Mouse (Mus musculus) midbrain, embryonic 16.5 days (tissue): ENCODE measurements around the gene Ice2. TPM values are rescaled to one million over a fixed set of nuclear protein-coding genes. Genes with fewer than 3 reads are reported as not detected.
A peak's percentile ranks its signal among the peaks of the same experiment; 100 is the strongest.

Experiments used
- ATAC-seq: fragments of 200-750 bp; cut with Nextera tagmentation; 2 replicates; pipeline ENCODE4 v1.8.0; 2017; ENCODE audit warnings: moderate TSS enrichment
- H3K27ac ChIP-seq: fragments of 300-500 bp; sonication (generic); 2 replicates; pipeline ENCODE4 v1.5.1; 2014; ENCODE audit warnings: mild to moderate bottlenecking, low read length, mixed read lengths
- H3K27me3 ChIP-seq: fragments of 300-500 bp; sonication (generic); 2 replicates; pipeline ENCODE4 v1.6.1; 2014; ENCODE audit warnings: low read depth, low read length, mixed read lengths; ENCODE audit not compliant: control insufficient read depth, insufficient read depth
- H3K36me3 ChIP-seq: fragments of 300-500 bp; sonication (generic); 2 replicates; pipeline ENCODE4 v1.6.1; 2014; ENCODE audit warnings: mild to moderate bottlenecking, low read length, moderate library complexity, mixed read lengths; ENCODE audit not compliant: control insufficient read depth, insufficient read depth
- H3K4me1 ChIP-seq: fragments of 300-500 bp; sonication (generic); 2 replicates; pipeline ENCODE4 v1.6.1; 2014; ENCODE audit warnings: mild to moderate bottlenecking, low read length, mixed read lengths; ENCODE audit not compliant: control insufficient read depth, insufficient read depth
- H3K4me2 ChIP-seq: fragments of 300-500 bp; sonication (generic); 2 replicates; pipeline ENCODE4 v1.6.1; 2014; ENCODE audit warnings: mild to moderate bottlenecking, low read length, mixed read lengths
- H3K4me3 ChIP-seq: fragments of 300-500 bp; sonication (generic); 2 replicates; pipeline ENCODE4 v1.5.1; 2014; ENCODE audit warnings: low read depth, mild to moderate bottlenecking, low read length, moderate library complexity, mixed read lengths
- H3K9ac ChIP-seq: fragments of 300-500 bp; sonication (generic); 2 replicates; pipeline ENCODE4 v1.6.1; 2014; ENCODE audit warnings: low read depth, low read length, mixed read lengths
- H3K9me3 ChIP-seq: fragments of 300-500 bp; sonication (generic); replicated peaks from 2 replicates; pipeline ENCODE4 v1.6.1; 2014; ENCODE audit warnings: mild to moderate bottlenecking, low read length, mixed read lengths; ENCODE audit not compliant: control insufficient read depth, poor library complexity, severe bottlenecking
- WGBS: fragments of 180-500 bp; shearing (Covaris S2); extraction: QIAGEN DNeasy Blood & Tissue Kit; methylation state at CpG from one replicate; pipeline ENCODE4 v1.1.7; 2014; 5-methylcytosine and 5-hydroxymethylcytosine counted together
- polyA plus RNA-seq: library from polyadenylated mRNA; unstranded; fragments of >200 nt; fragmentation: Nextera tagmentation; extraction: Ambion mirVana; gene quantifications from 2 replicates; pipeline ENCODE4 v1.2.1, GENCODE M21; 2015

Gene Ice2
- polyA plus RNA-seq, 1 experiment from 2014 or later = 9.8 TPM

DNA sequence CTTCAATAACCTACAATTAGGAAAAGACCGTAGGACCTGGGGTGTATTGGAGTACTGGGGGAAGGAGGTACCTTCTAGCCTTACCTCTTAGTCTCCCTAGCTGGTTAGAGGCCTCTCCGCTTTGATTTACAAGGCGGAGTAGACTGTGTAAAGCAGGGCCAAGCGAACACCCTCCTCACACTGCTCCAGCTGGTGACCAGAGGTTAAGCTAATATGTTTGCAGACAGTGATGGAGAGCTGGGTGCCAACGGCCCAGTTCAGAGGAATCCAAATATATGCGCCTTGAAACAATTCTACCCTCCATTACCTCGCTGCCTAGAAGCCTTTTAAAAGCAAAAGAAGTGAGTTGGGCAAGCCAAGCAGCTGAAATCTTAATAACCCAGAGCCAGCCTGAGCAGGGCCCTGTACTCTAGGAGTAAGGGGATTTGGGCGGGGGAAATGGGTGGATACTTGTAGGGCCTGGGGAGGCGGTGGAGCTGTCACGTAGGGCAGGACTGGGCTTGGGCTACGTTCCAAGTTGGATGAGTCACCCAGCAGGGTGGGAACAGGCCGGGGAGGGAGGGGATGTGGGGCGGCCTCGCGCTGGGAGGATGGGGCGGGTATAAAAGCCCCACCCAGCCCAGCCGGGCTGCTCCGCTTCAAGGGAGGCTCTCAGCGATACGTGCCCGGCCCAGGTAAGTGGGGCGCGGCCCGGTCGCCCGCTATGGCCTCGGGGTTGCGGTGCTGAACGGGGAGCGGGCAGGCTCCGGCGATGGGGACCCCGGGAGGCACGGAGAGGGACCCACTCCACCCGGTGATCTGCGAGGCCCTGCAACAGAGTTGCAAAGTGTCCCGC is 55.6 kb downstream of the Ice2 start, which contains the start of gene Anxa2:
TSS of gene Anxa2 (plus strand) at position 555 of the 835 bp plus-strand sequence.
- WGBS = 14% methylated on average over 35 of the region's 37 CpGs
- ATAC-seq = peak; percentile 51; the same call in 1 of the 2 replicates

GRCm38 (mm10) chr9:69453901-69454666 is 56.4 kb downstream of the Ice2 start:
- Histone ChIP-seq H3K27ac (peak overlapping the region; percentile 42), H3K27me3 (peaks cover 16% of the 10 kb centered on the region), H3K9me3 (no peaks in the 10 kb centered on the region), H3K4me3 (peak overlapping the region; percentile 41), H3K9ac (peak overlapping the region; percentile 65), H3K36me3 (no peaks in the 10 kb centered on the region), H3K4me2 (peak overlapping the region; percentile 68), H3K4me1 (peaks cover 17% of the 10 kb centered on the region)
- 8% methylated on average over 32 of the region's 32 CpGs for WGBS
- ATAC-seq = peak; percentile 5; the same call in 1 of the 2 replicates

More for the DNA sequence above, 55.6 kb downstream of the Ice2 start, which contains the start of gene Anxa2:
- H3K9me3 ChIP-seq = no peaks in the 10 kb centered on the region
- H3K27ac ChIP-seq = peak within 1 kb of the TSS; percentile 42
- H3K27me3 ChIP-seq = peaks cover 16% of the 10 kb centered on the region
- H3K4me1 ChIP-seq = peaks cover 14% of the 10 kb centered on the region
- H3K36me3 ChIP-seq = no peaks in the 10 kb centered on the region
- peak within 1 kb of the TSS; percentile 68 for H3K4me2 ChIP-seq
- peak within 1 kb of the TSS; percentile 41 for H3K4me3 ChIP-seq
- peak within 1 kb of the TSS; percentile 65 for H3K9ac ChIP-seq

- 67% methylated on average over 4 of the region's 4 CpGs for WGBS
- H3K27ac ChIP-seq = no peak overlapping the region
- peaks cover 16% of the 10 kb centered on the region for H3K27me3 ChIP-seq
- peak overlapping the region; percentile 68 for H3K4me2 ChIP-seq
- no peaks in the 10 kb centered on the region for H3K36me3 ChIP-seq
- H3K9me3 ChIP-seq = no peaks in the 10 kb centered on the region
- no peak for ATAC-seq
- peaks cover 18% of the 10 kb centered on the region for H3K4me1 ChIP-seq
- peak overlapping the region; percentile 41 for H3K4me3 ChIP-seq
- no peak overlapping the region for H3K9ac ChIP-seq
Observed at GRCm38 (mm10) chr9:69454691-69455090, 57.0 kb downstream of the Ice2 start.

DNA sequence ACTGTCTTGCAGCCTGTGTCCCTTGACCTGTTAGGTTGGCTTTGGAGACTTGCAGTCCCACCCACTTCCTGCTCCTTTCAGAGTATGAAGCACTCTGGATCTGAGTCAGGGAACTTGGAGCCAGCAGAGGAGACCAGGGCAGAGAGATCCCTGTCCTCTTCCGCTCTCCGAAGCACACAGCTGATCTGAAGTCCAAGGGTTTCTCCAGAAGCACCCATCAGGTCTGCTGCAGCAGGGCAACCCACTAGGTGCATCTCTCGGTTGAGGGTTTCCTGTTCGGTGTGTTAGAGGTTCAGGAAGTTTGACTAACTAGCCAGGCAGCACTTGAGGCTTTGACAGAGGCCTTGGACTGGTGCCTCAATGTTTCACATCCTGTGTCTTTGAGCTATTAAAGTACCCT is 57.7 kb downstream of the Ice2 start:
- H3K36me3 ChIP-seq = no peaks in the 10 kb centered on the region
- peaks cover 18% of the 10 kb centered on the region for H3K4me1 ChIP-seq
- H3K4me3 ChIP-seq = no peak overlapping the region
- no peaks in the 10 kb centered on the region for H3K9me3 ChIP-seq
- H3K9ac ChIP-seq = no peak overlapping the region
- 84% methylated on average over 4 of the region's 4 CpGs for WGBS
- H3K4me2 ChIP-seq = peak overlapping the region; percentile 11
- no peak for ATAC-seq
- no peak overlapping the region for H3K27ac ChIP-seq
- H3K27me3 ChIP-seq = peaks cover 16% of the 10 kb centered on the region

GRCm38 (mm10) chr9:69456406-69457075 is 58.8 kb downstream of the Ice2 start:
- Histone ChIP-seq H3K4me1 (peaks cover 18% of the 10 kb centered on the region), H3K36me3 (no peaks in the 10 kb centered on the region), H3K4me2 (no peak overlapping the region), H3K27ac (no peak overlapping the region), H3K27me3 (peaks cover 16% of the 10 kb centered on the region), H3K9ac (no peak overlapping the region), H3K9me3 (no peaks in the 10 kb centered on the region), H3K4me3 (no peak overlapping the region)
- ATAC-seq = no peak
- 85% methylated on average over 15 of the region's 15 CpGs for WGBS

GRCm38 (mm10) chr9:69457143-69457542 is 59.4 kb downstream of the Ice2 start:
- Histone ChIP-seq H3K36me3 (no peaks in the 10 kb centered on the region), H3K9me3 (no peaks in the 10 kb centered on the region), H3K4me2 (no peak overlapping the region), H3K27ac (no peak overlapping the region), H3K4me3 (no peak overlapping the region), H3K4me1 (peaks cover 18% of the 10 kb centered on the region), H3K27me3 (peaks cover 16% of the 10 kb centered on the region), H3K9ac (no peak overlapping the region)
- ATAC-seq = no peak
- 100% methylated on average over 3 of the region's 3 CpGs for WGBS

DNA sequence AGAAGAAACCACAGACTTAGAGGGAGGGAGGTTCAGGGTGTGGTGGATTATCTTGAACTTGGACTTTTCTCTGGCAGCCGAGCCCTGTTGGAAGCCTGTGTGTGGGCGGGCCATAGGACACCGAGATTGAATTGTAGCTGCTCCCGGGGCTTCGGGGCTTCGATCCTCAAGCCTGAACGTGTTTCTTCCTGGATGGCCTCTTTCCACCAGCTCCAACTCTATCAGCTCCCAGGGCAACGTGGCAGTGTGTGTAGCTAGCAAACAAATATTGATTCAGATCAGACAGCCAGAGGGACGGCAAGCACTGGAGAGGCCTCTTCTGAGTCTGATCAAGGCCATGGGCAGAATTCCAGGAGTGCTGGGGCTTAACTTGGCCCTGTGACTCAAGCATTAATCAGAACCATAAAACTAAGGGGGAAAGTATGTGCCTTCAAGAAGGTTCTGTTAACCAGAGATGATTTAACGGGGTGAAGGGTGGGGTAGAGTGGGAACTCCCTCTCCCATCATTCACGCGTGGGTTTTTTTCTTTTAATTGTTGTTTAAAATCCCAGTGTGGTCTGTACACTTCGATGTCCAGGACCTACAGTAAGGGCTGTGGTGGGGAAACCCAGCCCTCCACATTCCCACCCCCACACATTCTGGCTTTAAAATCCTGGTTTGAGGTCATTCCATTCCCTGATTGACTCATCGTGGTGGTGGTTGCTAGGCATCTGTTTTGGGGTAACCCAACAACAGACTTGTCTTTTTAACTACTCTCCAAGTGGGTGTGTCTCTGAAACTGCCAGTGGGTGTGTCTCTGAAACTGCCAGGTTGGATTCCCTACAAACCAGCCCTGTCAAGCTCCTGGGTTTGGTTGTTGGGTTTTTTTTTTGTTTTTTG is 60.3 kb downstream of the Ice2 start:
- Histone ChIP-seq H3K27ac (peak overlapping the region; percentile 22; the same call in 1 of the 2 replicates), H3K4me1 (peaks cover 18% of the 10 kb centered on the region), H3K9ac (no peak overlapping the region), H3K9me3 (no peaks in the 10 kb centered on the region), H3K4me2 (no peak overlapping the region), H3K36me3 (no peaks in the 10 kb centered on the region), H3K27me3 (peaks cover 15% of the 10 kb centered on the region), H3K4me3 (no peak overlapping the region)
- WGBS = 64% methylated on average over 14 of the region's 14 CpGs
- no peak for ATAC-seq

DNA sequence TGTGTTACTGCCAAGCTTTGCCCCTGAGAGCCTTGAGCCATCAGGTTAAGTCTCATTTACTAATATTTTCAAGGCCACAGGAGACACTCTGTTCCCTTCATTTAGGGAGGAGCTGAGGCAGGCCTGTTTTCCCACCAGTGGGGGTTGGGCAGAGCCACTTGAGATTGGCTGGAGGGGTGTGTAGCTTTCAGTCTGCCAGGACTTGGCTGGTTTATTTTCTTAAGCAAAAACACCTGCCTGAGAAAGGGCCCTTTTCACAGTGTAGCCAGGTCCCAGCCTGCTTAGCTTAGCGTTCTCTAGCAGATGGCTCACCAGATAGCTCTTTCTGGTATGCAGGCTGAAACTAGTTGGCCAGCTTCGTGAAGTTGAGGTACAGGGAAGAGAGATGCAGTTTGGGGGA is 61.3 kb downstream of the Ice2 start:
- Histone ChIP-seq H3K9ac (no peak overlapping the region), H3K4me1 (peaks cover 11% of the 10 kb centered on the region; the same call in 1 of the 2 replicates), H3K27me3 (peaks cover 14% of the 10 kb centered on the region), H3K27ac (no peak overlapping the region), H3K36me3 (no peaks in the 10 kb centered on the region), H3K4me2 (no peak overlapping the region), H3K9me3 (no peaks in the 10 kb centered on the region), H3K4me3 (no peak overlapping the region)
- 66% methylated on average over 2 of the region's 2 CpGs for WGBS
- ATAC-seq = no peak
